Mouse (Mus musculus) limb, embryonic 13.5 days (tissue): Measurements from ENCODE around the gene Ccdc3. TPM values are rescaled to one million over a fixed set of nuclear protein-coding genes. Genes with fewer than 3 reads are reported as not detected.

Source experiments
- ATAC-seq: fragments of 200-750 bp; cut with Nextera tagmentation; 2 replicates; pipeline ENCODE4 v1.8.0; 2017; ENCODE audit warnings: low read depth, moderate number of reproducible peaks, moderate TSS enrichment; ENCODE audit not compliant: low FRiP score
- H3K27ac ChIP-seq: fragments of 300-500 bp; sonication (generic); 2 replicates; pipeline ENCODE4 v1.5.1; 2015; ENCODE audit warnings: inconsistent platforms, mild to moderate bottlenecking, moderate library complexity
- H3K27me3 ChIP-seq: fragments of 300-500 bp; sonication (generic); 2 replicates; pipeline ENCODE4 v1.6.1; 2015; ENCODE audit warnings: mild to moderate bottlenecking, inconsistent platforms
- H3K36me3 ChIP-seq: fragments of 300-500 bp; sonication (generic); 2 replicates; pipeline ENCODE4 v1.6.1; 2015; ENCODE audit warnings: inconsistent platforms, mild to moderate bottlenecking, moderate library complexity
- H3K4me1 ChIP-seq: fragments of 300-500 bp; sonication (generic); 2 replicates; pipeline ENCODE4 v1.6.1; 2015; ENCODE audit warnings: inconsistent platforms
- H3K4me2 ChIP-seq: fragments of 300-500 bp; sonication (generic); replicated peaks from 2 replicates; pipeline ENCODE4 v1.6.1; 2015; ENCODE audit warnings: inconsistent platforms, mild to moderate bottlenecking, moderate library complexity
- H3K4me3 ChIP-seq: fragments of 300-500 bp; sonication (generic); 2 replicates; pipeline ENCODE4 v1.5.1; 2015; ENCODE audit warnings: moderate library complexity, mild to moderate bottlenecking, inconsistent platforms
- H3K9ac ChIP-seq: fragments of 300-500 bp; sonication (generic); 2 replicates; pipeline ENCODE4 v1.6.1; 2015; ENCODE audit warnings: mild to moderate bottlenecking, inconsistent platforms
- H3K9me3 ChIP-seq: fragments of 300-500 bp; sonication (generic); 2 replicates; pipeline ENCODE4 v1.6.1; 2016; ENCODE audit warnings: inconsistent platforms
- WGBS: fragments of 180-500 bp; shearing (Covaris S2); methylation state at CpG from one replicate; pipeline ENCODE4 v1.1.7; 2015; 5-methylcytosine and 5-hydroxymethylcytosine counted together
- polyA plus RNA-seq: library from polyadenylated mRNA; unstranded; fragments of >200 nt; fragmentation: Nextera tagmentation; extraction: Ambion mirVana; gene quantifications from 2 replicates; pipeline ENCODE4 v1.2.1, GENCODE M21; 2015

The Ccdc3 gene
- polyA plus RNA-seq, 1 experiment from 2014 or later = 6.7 TPM

- Histone ChIP-seq H3K9ac (no peak overlapping the region), H3K4me2 (no peak overlapping the region), H3K27ac (no peak overlapping the region), H3K27me3 (no peaks in the 10 kb centered on the region), H3K36me3 (no peaks in the 10 kb centered on the region), H3K9me3 (no peaks in the 10 kb centered on the region), H3K4me3 (no peak overlapping the region), H3K4me1 (peaks cover 14% of the 10 kb centered on the region)
- ATAC-seq = no peak
- WGBS = 92% methylated on average over 3 of the region's 3 CpGs
Measured at GRCm38 (mm10) chr2:5161908-5162674, 24.5 kb downstream of the Ccdc3 start.

GRCm38 (mm10) chr2:5162756-5163155 is 25.2 kb downstream of the Ccdc3 start:
- Histone ChIP-seq H3K4me1 (peaks cover 8% of the 10 kb centered on the region; the same call in 1 of the 2 replicates), H3K36me3 (no peaks in the 10 kb centered on the region), H3K9ac (no peak overlapping the region), H3K4me2 (no peak overlapping the region), H3K27ac (no peak overlapping the region), H3K27me3 (no peaks in the 10 kb centered on the region), H3K9me3 (no peaks in the 10 kb centered on the region), H3K4me3 (no peak overlapping the region)
- 39% methylated on average over 5 of the region's 5 CpGs for WGBS
- ATAC-seq = no peak

- no peak overlapping the region for H3K4me3 ChIP-seq
- 39% methylated on average over 4 of the region's 4 CpGs for WGBS
- no peak overlapping the region for H3K9ac ChIP-seq
- ATAC-seq = no peak
- peaks cover 15% of the 10 kb centered on the region for H3K4me1 ChIP-seq
- no peaks in the 10 kb centered on the region for H3K9me3 ChIP-seq
- no peaks in the 10 kb centered on the region for H3K36me3 ChIP-seq
- H3K27ac ChIP-seq = no peak overlapping the region
- H3K4me2 ChIP-seq = no peak overlapping the region
- no peaks in the 10 kb centered on the region for H3K27me3 ChIP-seq
Measured at GRCm38 (mm10) chr2:5165941-5166361, 28.4 kb downstream of the Ccdc3 start.

GRCm38 (mm10) chr2:5166796-5167195 is 29.2 kb downstream of the Ccdc3 start:
- Histone ChIP-seq H3K4me2 (no peak overlapping the region), H3K36me3 (no peaks in the 10 kb centered on the region), H3K4me3 (no peak overlapping the region), H3K9me3 (no peaks in the 10 kb centered on the region), H3K4me1 (peaks cover 20% of the 10 kb centered on the region), H3K27me3 (no peaks in the 10 kb centered on the region), H3K9ac (no peak overlapping the region), H3K27ac (no peak overlapping the region)
- 69% methylated on average over 2 of the region's 2 CpGs for WGBS
- no peak for ATAC-seq

- no peak overlapping the region for H3K9ac ChIP-seq
- H3K4me2 ChIP-seq = no peak overlapping the region
- peaks cover 17% of the 10 kb centered on the region for H3K4me1 ChIP-seq
- H3K27me3 ChIP-seq = no peaks in the 10 kb centered on the region
- ATAC-seq = no peak
- peak overlapping the region; percentile 10; the same call in 1 of the 2 replicates for H3K27ac ChIP-seq
- H3K36me3 ChIP-seq = no peaks in the 10 kb centered on the region
- no peak overlapping the region for H3K4me3 ChIP-seq
- WGBS = 67% methylated on average over 4 of the region's 4 CpGs
- H3K9me3 ChIP-seq = no peaks in the 10 kb centered on the region
Measured at GRCm38 (mm10) chr2:5170815-5171214, 33.2 kb downstream of the Ccdc3 start.

- no peak for ATAC-seq
- Histone ChIP-seq H3K4me3 (no peak overlapping the region), H3K27ac (no peak overlapping the region), H3K9ac (no peak overlapping the region), H3K4me1 (peaks cover 12% of the 10 kb centered on the region), H3K36me3 (no peaks in the 10 kb centered on the region), H3K4me2 (no peak overlapping the region), H3K9me3 (no peaks in the 10 kb centered on the region; the same call in 1 of the 2 replicates), H3K27me3 (no peaks in the 10 kb centered on the region)
- 67% methylated on average over 5 of the region's 5 CpGs for WGBS
Measured at GRCm38 (mm10) chr2:5171301-5172000, 33.9 kb downstream of the Ccdc3 start.

GRCm38 (mm10) chr2:5172773-5173172 is 35.2 kb downstream of the Ccdc3 start:
- H3K9me3 ChIP-seq = no peaks in the 10 kb centered on the region; the same call in 1 of the 2 replicates
- no peak for ATAC-seq
- H3K27ac ChIP-seq = no peak overlapping the region
- H3K4me3 ChIP-seq = no peak overlapping the region
- 95% methylated on average over 2 of the region's 2 CpGs for WGBS
- no peaks in the 10 kb centered on the region for H3K27me3 ChIP-seq
- no peaks in the 10 kb centered on the region for H3K36me3 ChIP-seq
- H3K4me2 ChIP-seq = no peak overlapping the region
- peaks cover 12% of the 10 kb centered on the region for H3K4me1 ChIP-seq
- no peak overlapping the region for H3K9ac ChIP-seq

- no peak for ATAC-seq
- no peaks in the 10 kb centered on the region for H3K36me3 ChIP-seq
- no peak overlapping the region for H3K4me3 ChIP-seq
- no peak overlapping the region for H3K27ac ChIP-seq
- no peaks in the 10 kb centered on the region for H3K27me3 ChIP-seq
- H3K9me3 ChIP-seq = no peaks in the 10 kb centered on the region; the same call in 1 of the 2 replicates
- no peak overlapping the region for H3K9ac ChIP-seq
- H3K4me2 ChIP-seq = no peak overlapping the region
- H3K4me1 ChIP-seq = peaks cover 12% of the 10 kb centered on the region
Measured at GRCm38 (mm10) chr2:5174716-5175115, 37.1 kb downstream of the Ccdc3 start.

- no peaks in the 10 kb centered on the region for H3K9me3 ChIP-seq
- no peak for ATAC-seq
- H3K4me1 ChIP-seq = peaks cover 16% of the 10 kb centered on the region
- no peak overlapping the region for H3K9ac ChIP-seq
- no peaks in the 10 kb centered on the region for H3K36me3 ChIP-seq
- WGBS = 53% methylated on average over 5 of the region's 5 CpGs
- no peaks in the 10 kb centered on the region for H3K27me3 ChIP-seq
- no peak overlapping the region for H3K4me3 ChIP-seq
- H3K27ac ChIP-seq = no peak overlapping the region
- H3K4me2 ChIP-seq = no peak overlapping the region
Measured at GRCm38 (mm10) chr2:5181462-5182443, 44.2 kb downstream of the Ccdc3 start.

- ATAC-seq = no peak
- Histone ChIP-seq H3K27me3 (no peaks in the 10 kb centered on the region), H3K9me3 (no peaks in the 10 kb centered on the region), H3K9ac (no peak overlapping the region), H3K27ac (no peak overlapping the region), H3K4me2 (no peak overlapping the region), H3K36me3 (no peaks in the 10 kb centered on the region), H3K4me3 (no peak overlapping the region), H3K4me1 (peaks cover 16% of the 10 kb centered on the region)
- WGBS = 76% methylated on average over 4 of the region's 4 CpGs
Measured at GRCm38 (mm10) chr2:5184166-5184565, 46.6 kb downstream of the Ccdc3 start.

- Histone ChIP-seq H3K4me3 (no peak overlapping the region), H3K4me1 (peaks cover 16% of the 10 kb centered on the region), H3K27me3 (no peaks in the 10 kb centered on the region), H3K4me2 (no peak overlapping the region), H3K36me3 (no peaks in the 10 kb centered on the region), H3K9me3 (no peaks in the 10 kb centered on the region), H3K27ac (no peak overlapping the region), H3K9ac (no peak overlapping the region)
- 84% methylated on average over 3 of the region's 3 CpGs for WGBS
- no peak for ATAC-seq
Measured at GRCm38 (mm10) chr2:5185631-5186030, 48.1 kb downstream of the Ccdc3 start.

GRCm38 (mm10) chr2:5192156-5192555 is 54.6 kb downstream of the Ccdc3 start:
- no peaks in the 10 kb centered on the region for H3K9me3 ChIP-seq
- 85% methylated on average over 4 of the region's 4 CpGs for WGBS
- no peak overlapping the region for H3K27ac ChIP-seq
- no peaks in the 10 kb centered on the region for H3K27me3 ChIP-seq
- H3K4me3 ChIP-seq = no peak overlapping the region
- no peak overlapping the region for H3K9ac ChIP-seq
- no peaks in the 10 kb centered on the region for H3K4me1 ChIP-seq
- H3K4me2 ChIP-seq = no peak overlapping the region
- ATAC-seq = no peak
- no peaks in the 10 kb centered on the region for H3K36me3 ChIP-seq
